Mouse (Mus musculus): ENCODE measurements around the gene Cnksr1.

Cnksr1 gene

GRCm38 (mm10) chr4:134186268-134186667, 51.9 kb downstream of the Cnksr1 start:
- no peak for DNase-seq

GRCm38 (mm10) chr4:134185569-134185968, 52.6 kb downstream of the Cnksr1 start:
- no peak for DNase-seq

GRCm38 (mm10) chr4:134183711-134184110, 54.5 kb downstream of the Cnksr1 start:
- DNase-seq, result no peak

- DNase-seq, result no peak
Observed at GRCm38 (mm10) chr4:134181825-134182224, 56.4 kb downstream of the Cnksr1 start.

GRCm38 (mm10) chr4:134181112-134181511, 57.1 kb downstream of the Cnksr1 start:
- no peak for DNase-seq
